Mouse (Mus musculus): ENCODE measurements around the gene Snx21.

The Snx21 gene

DNA sequence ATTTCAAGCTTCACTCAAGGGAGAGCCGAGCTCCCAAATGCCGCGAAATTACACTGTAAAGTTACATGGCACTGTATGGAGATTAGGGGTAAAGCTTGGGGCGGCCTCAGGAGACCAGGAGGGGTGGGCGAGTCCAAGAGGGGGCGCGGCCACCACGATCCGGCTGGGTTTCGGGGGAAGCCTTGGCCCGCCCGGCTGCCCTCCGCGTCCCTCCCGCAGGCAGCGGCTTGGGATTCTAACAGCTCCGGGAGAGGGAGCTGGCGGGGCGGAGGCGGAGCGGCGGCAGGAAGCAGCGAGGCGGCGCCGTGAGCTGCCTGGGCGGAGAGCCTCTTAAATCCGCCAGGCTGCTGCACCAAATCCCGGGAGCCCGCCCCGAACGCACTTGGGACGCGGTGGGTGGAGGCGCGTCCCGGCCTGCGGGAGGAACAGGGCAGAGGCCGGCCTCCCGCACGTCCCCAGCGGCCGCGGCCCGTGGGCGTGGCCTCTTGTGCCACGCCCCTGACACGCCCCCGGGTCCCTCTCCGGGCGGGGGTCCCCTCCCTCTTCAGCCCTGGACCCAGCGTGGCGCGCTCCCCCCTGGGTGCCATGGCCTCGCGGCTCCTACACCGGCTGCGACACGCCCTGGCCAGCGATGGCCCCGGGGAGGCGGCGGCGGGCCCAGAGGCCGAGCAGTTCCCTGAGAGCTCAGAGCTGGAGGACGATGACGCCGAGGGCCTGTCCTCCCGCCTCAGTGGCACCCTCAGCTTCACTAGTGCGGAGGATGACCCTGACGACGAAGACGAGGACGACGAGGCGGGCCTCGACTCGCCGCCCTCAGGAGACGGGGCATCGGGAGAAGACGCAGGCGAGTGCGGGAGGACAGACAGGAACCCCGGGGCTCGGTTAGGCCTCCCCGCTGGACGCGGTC, at the start of gene Snx21:
Snx21 (plus strand) TSS at position 343 of the 907 bp plus-strand sequence.
- DNase-seq (ENCODE audit: low spot score), result no peak

DNA sequence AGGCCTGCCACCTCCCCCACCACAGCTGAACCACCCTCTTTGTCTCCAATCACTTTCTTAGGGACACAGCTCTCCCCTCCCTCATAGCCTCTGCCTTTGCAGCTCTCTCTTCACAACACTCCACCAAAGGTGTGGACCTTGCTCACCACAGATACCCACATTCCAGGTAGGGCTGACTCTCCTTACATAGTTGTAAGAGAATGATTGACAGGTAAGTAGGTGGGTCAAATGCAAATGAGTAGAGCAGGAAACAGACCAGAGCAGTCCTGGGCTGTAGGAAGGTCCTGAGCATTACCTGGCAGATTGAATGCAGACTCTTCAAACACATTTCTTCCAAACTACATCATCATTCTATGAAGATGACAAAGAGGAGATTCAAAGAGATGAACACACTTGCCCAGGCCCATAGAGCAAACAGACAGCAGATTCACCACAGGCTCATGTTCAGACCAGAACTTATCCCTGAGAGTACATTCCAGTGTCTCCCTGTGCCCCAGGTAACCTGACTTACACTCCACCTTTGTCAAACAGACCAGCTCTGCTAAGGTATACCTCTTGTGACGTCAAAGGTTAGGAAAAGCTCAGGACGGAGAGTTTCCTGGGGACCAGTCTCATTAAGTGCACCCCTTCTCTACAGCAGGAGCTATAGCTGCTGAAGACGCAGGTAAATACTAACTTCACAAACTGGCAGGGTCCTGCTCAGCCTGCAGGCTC, 48.1 kb upstream of the Snx21 start:
- no peak for DNase-seq (ENCODE audit: low spot score)

DNA sequence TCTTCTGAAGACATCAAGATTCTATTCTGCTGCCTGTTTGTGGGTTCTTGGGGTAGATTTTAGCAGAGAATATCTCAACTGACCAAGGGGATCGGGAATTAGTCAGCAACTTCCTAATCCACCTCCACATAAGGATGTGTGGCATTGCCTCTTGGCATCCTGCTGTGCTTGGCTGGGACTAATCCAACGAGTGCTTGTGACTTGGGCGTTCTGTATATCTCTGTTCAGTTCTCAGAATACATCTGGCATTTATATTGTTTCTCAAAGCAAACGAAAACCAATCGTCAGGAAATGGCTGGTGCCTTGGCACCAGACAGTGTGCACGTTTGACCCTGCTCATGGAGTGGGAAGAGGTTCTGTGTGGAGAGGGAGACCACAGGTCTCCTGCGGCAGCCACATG, 45.7 kb upstream of the Snx21 start:
- no peak for DNase-seq (ENCODE audit: low spot score)

- DNase-seq (ENCODE audit: low spot score), result no peak
Observed at GRCm38 (mm10) chr2:164744987-164745386, 40.6 kb upstream of the Snx21 start.

DNA sequence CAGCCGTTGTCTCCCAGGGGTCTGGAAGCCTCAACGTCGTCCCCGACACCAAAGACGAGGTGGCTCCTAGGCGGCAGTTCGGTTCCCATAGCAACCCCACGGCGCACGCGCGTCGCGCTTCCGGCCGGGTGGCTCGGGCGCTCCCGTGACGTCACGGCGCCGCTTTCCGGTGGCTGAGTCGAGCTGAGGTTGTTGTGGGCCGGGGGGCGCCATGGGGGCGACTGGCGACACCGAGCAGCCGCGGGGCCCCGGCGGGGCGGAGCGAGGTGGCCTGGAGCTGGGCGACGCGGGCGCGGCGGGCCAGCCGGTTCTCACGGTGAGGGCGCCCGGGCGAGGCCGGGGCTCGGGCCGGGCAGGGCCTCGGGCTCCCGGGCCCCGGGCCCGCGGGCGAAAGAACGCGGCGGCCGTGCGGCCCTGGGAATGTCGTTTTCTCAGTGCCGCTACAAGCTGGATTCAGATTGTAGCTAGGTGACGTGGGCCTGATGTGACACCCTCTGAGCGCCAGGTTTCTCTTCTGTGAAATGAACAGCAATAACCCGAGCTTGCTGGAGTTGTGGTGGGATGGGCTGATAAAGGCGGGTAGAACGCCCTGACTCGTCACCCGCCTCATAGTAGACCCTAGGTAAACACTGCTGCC, 39.7 kb upstream of the Snx21 start, which contains the start of the genes Wfdc3 and Dnttip1:
Wfdc3 (minus strand) TSS at position 89 of the 637 bp plus-strand sequence.
Dnttip1 (plus strand) TSS at position 141 of the 637 bp plus-strand sequence.
- DNase-seq (ENCODE audit: low spot score), result peak; percentile 71

GRCm38 (mm10) chr2:164746693-164747092, 38.9 kb upstream of the Snx21 start:
- no peak for DNase-seq (ENCODE audit: low spot score)

GRCm38 (mm10) chr2:164748191-164748590, 37.4 kb upstream of the Snx21 start:
- DNase-seq (ENCODE audit: low spot score), result no peak

GRCm38 (mm10) chr2:164748991-164749390, 36.6 kb upstream of the Snx21 start:
- DNase-seq (ENCODE audit: low spot score), result no peak

DNA sequence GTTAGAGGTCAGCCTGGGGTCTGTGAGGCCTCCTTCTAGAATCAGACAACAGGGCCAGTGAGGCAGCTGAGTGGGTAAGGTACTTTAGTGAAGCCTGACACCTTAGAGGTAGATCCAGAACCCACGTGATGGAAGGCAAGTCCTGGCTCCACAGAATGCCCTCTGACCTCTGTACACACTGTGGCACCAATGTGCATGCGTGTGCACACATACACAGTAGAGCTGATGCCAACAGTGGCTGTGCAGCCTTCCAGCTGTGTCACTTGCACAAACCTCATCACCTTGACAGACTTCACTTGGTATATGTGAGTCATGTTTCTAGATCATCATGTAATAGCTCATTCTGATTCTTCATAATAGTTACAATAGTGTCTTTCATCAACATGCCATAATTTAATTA, 33.2 kb upstream of the Snx21 start:
- DNase-seq (ENCODE audit: low spot score), result no peak

- no peak for DNase-seq (ENCODE audit: low spot score)
Observed at GRCm38 (mm10) chr2:164754105-164754504, 31.5 kb upstream of the Snx21 start.

- no peak for DNase-seq (ENCODE audit: low spot score)
Observed at GRCm38 (mm10) chr2:164754800-164755199, 30.8 kb upstream of the Snx21 start.

DNA sequence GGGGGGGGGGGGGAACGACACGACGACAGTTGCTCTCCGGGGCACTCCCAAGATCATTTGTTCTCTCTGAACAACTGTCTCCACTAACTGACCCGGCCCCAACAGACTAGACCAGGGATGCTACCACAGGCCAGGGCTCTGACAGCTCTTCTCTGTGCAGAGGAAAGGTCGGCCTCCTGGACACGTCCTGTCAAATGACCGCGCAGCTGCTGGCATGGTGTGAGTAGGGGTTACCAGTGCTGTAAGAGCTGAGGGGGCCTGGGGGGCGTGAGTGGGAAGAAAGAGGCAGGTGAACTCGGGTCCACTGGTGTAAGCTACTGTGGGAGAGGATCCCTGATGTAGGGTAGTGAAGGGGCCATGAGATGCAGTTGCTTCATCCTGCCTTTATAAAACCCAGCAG, 27.8 kb upstream of the Snx21 start:
- DNase-seq (ENCODE audit: low spot score), result no peak

- no peak for DNase-seq (ENCODE audit: low spot score)
Observed at GRCm38 (mm10) chr2:164758692-164759091, 26.9 kb upstream of the Snx21 start.

DNA sequence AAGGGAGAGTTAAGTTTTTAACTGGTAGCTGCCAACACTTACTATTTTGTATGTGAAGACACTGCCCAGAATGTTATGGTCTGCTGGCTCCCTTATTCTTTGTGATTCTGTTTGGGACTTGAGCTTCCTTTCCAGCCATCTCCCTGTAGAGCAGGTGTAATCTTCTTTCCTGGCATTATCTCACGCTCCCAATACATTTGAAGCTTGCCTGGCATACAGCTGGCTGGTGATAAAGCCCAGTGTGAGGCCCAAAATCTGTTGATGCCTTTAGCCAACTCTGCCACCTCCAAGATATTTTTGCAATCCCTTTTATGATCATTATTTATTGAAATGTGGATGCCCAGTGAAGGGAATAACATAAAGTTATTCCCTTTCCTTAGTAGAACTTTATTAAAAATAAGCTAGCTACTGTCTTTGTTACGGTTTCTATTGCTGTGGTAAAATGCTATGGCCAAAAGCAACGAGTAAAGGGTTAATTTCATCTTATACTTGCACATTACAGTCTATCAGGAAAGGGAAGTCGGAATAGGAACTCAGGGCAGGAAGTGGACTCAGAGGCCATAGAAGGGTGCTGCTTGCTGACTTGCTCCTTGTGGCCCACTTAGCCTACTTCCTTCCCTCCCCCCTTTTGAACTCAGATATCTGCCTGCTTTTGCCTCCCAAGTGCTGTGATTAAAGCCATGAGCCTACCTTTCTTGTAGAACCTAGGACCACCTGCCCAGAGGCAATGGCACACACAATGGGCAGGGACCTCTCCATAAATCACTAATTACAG, 25.4 kb upstream of the Snx21 start:
- no peak for DNase-seq (ENCODE audit: low spot score)

DNA sequence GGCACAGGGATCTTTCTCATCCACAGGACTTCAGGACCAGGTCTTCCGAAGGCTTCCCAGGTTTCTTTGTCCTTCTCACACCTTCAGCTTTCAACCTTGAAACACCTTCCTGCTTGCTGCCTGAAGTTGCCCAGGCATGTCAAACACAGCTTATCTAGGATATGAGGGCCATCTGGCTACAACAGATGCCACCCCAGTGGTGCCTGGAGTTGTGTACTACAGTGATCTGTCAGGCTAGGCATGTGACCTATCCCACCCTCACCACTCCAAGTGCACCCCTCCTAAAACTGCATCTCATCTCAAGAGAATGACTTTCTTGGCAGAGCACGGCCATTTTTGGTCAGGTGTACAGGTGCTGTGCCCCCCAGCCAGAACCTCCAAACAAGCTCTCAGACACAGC, 24.1 kb upstream of the Snx21 start:
- no peak for DNase-seq (ENCODE audit: low spot score)

- DNase-seq (ENCODE audit: low spot score), result no peak
Observed at GRCm38 (mm10) chr2:164761971-164762370, 23.7 kb upstream of the Snx21 start.

DNA sequence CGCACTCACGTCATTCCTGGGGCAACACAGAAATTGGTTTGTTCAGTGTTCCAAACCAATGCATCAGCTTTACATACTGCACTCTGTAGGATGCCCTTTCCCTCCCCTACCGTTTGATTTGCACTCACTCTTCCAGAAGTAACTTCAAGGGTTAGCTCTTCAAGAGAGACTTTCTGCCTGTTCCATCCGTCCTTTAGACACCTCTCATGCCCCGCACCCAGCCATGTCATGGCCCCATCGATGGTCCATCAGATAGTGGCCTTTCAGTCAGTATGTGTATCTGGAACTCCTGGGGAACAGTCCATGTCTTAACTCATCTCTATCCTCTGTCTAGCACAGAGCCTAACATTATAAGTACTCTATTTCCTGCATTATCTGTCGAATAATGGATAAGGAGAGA, 23.0 kb upstream of the Snx21 start:
- no peak for DNase-seq (ENCODE audit: low spot score)

DNA sequence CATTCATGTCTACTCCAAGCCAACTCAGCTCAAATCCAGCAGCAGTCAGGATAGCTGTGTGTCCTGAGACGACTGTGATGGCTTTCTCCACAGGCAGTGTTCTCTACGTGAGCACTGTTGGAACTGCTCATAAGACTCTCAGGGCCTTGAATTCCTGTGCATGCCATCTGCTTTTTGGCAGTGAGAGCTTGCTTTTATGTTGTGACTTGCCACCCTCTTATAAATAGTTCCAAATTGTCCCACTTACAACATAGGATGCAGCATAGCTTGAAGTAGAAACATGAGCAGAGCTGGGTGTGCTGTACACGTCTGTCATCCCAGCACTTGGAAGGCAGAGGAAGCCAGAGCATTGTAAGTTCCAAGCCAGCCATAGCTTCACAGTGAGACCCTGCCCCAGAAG, 19.8 kb upstream of the Snx21 start:
- DNase-seq (ENCODE audit: low spot score), result no peak

DNA sequence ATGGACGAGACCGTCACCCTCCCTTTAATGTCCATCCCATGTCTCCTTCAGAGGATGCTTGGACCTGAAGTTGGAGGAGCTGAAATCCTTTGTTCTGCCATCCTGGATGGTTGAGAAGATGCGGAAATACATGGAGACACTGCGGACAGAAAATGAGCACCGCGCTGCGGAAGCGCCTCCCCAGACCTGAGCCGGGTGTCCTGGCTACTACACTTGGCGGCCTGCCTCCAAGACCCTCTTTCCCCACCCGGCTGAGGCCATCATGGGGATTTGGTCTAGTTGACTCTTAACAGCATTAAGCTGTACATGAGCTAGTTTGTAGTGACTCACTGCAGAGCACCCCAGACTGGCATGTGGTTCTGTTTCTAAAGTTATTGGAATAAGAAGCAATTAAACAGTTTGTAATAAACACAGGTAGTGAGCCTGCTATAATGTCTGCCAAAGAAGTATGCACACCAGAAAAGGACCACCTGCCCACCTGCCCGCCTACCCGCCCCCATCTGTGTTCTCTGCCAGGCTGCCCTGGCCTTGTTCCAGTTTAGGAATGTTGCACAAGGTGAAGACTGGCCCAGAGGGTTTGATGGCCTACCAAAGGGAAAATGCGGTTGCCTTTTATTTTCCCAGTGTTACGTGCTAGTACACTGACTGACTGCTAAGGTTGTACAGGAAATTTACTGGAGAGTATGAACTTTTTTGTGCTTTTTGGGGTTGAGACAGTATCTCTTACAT, 17.6 kb upstream of the Snx21 start:
- DNase-seq (ENCODE audit: low spot score), result no peak

- peak; percentile 96 for DNase-seq (ENCODE audit: low spot score)
Observed at GRCm38 (mm10) chr2:164769258-164770037, 16.2 kb upstream of the Snx21 start, which contains the start of gene Ube2c. Ube2c (plus strand) TSS chr2:164769898.

All from layer of hippocampus, adult 9-10 months (tissue).